Mouse (Mus musculus) testis, adult 2 months (tissue): Measurements from ENCODE around the gene Ism1.

Experiments
- CTCF ChIP-seq: fragments of 200-500 bp; IDR thresholded peaks from 2 replicates; pipeline ENCODE4 v1.5.1; 2012; ENCODE audit warnings: low read depth, mild to moderate bottlenecking, inconsistent platforms, low read length, moderate library complexity; ENCODE audit not compliant: control insufficient read depth, insufficient read depth, insufficient replicate concordance
- POLR2A ChIP-seq: fragments of 200-500 bp; IDR thresholded peaks from 2 replicates; pipeline ENCODE4 v1.6.1; 2012; ENCODE audit warnings: low read depth, mild to moderate bottlenecking, inconsistent platforms, low read length, moderate library complexity; ENCODE audit not compliant: control insufficient read depth

DNA sequence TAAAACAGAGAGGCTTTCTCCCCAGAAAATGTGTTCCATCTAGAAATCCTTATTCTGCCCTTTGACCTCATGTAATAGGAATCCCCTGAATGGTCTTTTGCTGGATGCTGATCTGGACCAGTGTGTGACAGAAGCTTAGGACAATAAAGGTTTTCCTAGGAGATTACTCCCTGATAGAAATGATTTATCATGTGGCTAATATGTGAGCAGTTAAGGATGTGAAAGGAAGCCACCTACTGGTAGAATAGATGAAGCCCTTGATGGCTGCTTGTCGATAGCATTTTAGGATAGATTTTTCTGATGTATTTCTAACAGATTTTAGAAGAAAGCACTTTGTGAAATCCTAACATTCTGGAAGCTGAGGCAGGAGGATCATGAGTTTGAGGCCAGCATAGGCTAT lies 64.4 kb downstream of the Ism1 start:
- TF ChIP-seq CTCF (no peak), POLR2A (no peak)
